ENCODE assay signal across 8 mouse cellular contexts in genomic region chr15:25412761-25413261, GRCm38 (mm10). TPM values are rescaled to one million over a fixed set of nuclear protein-coding genes. Genes with fewer than 3 reads are reported as not detected.
A peak's percentile ranks its signal among the peaks of the same experiment; 100 is the strongest.
DNase-seq lines count a peak whose midpoint lies in the region; ATAC-seq lines count a peak whose summit lies in the region.

No protein-coding gene starts in this region.

- H3K4me3 ChIP-seq in kidney, embryonic 15.5 days (replicated peaks), result peak overlapping the region; percentile 88
- peak overlapping the region; percentile 99 for H3K4me3 ChIP-seq in forebrain, embryonic 15.5 days
- H3K4me3 ChIP-seq in macrophage (ENCODE audit: inconsistent target), result peak overlapping the region; percentile 76

- peak overlapping the region; percentile 74 for H3K9ac ChIP-seq in kidney, embryonic 15.5 days
- H3K9ac ChIP-seq in forebrain, embryonic 15.5 days (replicated peaks), result peak overlapping the region; percentile 100

- peak overlapping the region; percentile 88 for H3K27ac ChIP-seq in kidney, embryonic 15.5 days
- peak overlapping the region; percentile 100 for H3K27ac ChIP-seq in forebrain, embryonic 15.5 days (replicated peaks)
- peak overlapping the region; percentile 57 for H3K27ac ChIP-seq in macrophage

- peak overlapping the region; percentile 73 for H3K4me2 ChIP-seq in kidney, embryonic 15.5 days
- H3K4me2 ChIP-seq in forebrain, embryonic 15.5 days (replicated peaks), result peak overlapping the region; percentile 62

- peak; percentile 50 for ATAC-seq in kidney, embryonic 15.5 days (replicated peaks; ENCODE audit: low FRiP score)
- ATAC-seq in forebrain, embryonic 15.5 days (replicated peaks), result peak; percentile 35
- no peak for ATAC-seq in erythroblast, adult 5-6 weeks (replicated peaks; ENCODE audit: low FRiP score, poor library complexity, severe bottlenecking)

- no peaks in the 10 kb centered on the region for H3K27me3 ChIP-seq in kidney, embryonic 15.5 days
- H3K27me3 ChIP-seq in forebrain, embryonic 15.5 days, result no peaks in the 10 kb centered on the region

- no peaks in the 10 kb centered on the region for H3K9me3 ChIP-seq in kidney, embryonic 15.5 days (replicated peaks)
- H3K9me3 ChIP-seq in forebrain, embryonic 15.5 days, result no peaks in the 10 kb centered on the region

- H3K4me1 ChIP-seq in kidney, embryonic 15.5 days, result peaks cover 15% of the 10 kb centered on the region; the same call in 1 of the 2 replicates
- H3K4me1 ChIP-seq in forebrain, embryonic 15.5 days, result peaks cover 46% of the 10 kb centered on the region

- DNase-seq in kidney, adult 18-20 months, result no peak
- peak; percentile 69 for DNase-seq in ZHBTc4 (ENCODE audit: low read depth, low spot score)
- DNase-seq in kidney, postnatal 14 days, result peak; percentile 15
- DNase-seq in right cerebral cortex, postnatal 25 days, result peak; percentile 61

- under 1% methylated on average over 35 of the region's 35 CpGs for WGBS in kidney, embryonic 15.5 days
- WGBS in forebrain, embryonic 15.5 days, result under 1% methylated on average over 35 of the region's 35 CpGs
- 1% methylated on average over 25 of the region's 35 CpGs for WGBS in macrophage (ENCODE audit: missing documents)

- peaks cover 55% of the 10 kb centered on the region for H3K79me2 ChIP-seq in macrophage (ENCODE audit: inconsistent target)

- H3K36me3 ChIP-seq in kidney, embryonic 15.5 days, result no peaks in the 10 kb centered on the region
- no peaks in the 10 kb centered on the region for H3K36me3 ChIP-seq in forebrain, embryonic 15.5 days
- H3K36me3 ChIP-seq in macrophage (ENCODE audit: inconsistent target), result no peaks in the 10 kb centered on the region

RNA-seq across cellular contexts. Expression of gene Basp1, which starts 0.8 kb away (rescaled TPM):
- 26.1 and 29.5 TPM in 2 replicates for polyA plus RNA-seq in kidney, embryonic 15.5 days (2015; fragmentation: Nextera tagmentation; extraction: Ambion mirVana)
- 309 and 350 TPM in 2 replicates for polyA plus RNA-seq in forebrain, embryonic 15.5 days (2015; fragmentation: Nextera tagmentation; extraction: Ambion mirVana)
- 10 to 100 TPM in 25 of 26 experiments, 1 to 10 TPM in 1; 7.7 to 59.8 (median 16.6) TPM for total RNA-seq in macrophage (2018; cell fraction: chromatin; rRNA removed)
- 100 to 1,000 TPM; 109 to 219 (median 156) TPM for total RNA-seq in macrophage (2018; cell fraction: cytosol; rRNA removed)
- total RNA-seq in macrophage (2018; cell fraction: nucleus; rRNA removed), result 10 to 100 TPM; 33.9 to 97.4 (median 63.7) TPM
- polyA plus RNA-seq in macrophage (2018), result 124 to 230 TPM (median 218 TPM) in 3 replicates
- total RNA-seq in erythroblast, adult 5-6 weeks (2015; ENCODE audit: low replicate concordance), result 8.3 TPM in 1 of 2 replicates, not detected in the other
- total RNA-seq in erythroblast, adult 5-6 weeks (2017; ENCODE audit: low replicate concordance), result 2.6 and 4.5 TPM in 2 replicates
